Mouse (Mus musculus): ENCODE measurements around the gene Myh10. TPM values are rescaled to one million over a fixed set of nuclear protein-coding genes. Genes with fewer than 3 reads are reported as not detected.

Myh10 gene
- polyA plus RNA-seq, 1 experiment from 2014 or later, result 140 TPM

DNA sequence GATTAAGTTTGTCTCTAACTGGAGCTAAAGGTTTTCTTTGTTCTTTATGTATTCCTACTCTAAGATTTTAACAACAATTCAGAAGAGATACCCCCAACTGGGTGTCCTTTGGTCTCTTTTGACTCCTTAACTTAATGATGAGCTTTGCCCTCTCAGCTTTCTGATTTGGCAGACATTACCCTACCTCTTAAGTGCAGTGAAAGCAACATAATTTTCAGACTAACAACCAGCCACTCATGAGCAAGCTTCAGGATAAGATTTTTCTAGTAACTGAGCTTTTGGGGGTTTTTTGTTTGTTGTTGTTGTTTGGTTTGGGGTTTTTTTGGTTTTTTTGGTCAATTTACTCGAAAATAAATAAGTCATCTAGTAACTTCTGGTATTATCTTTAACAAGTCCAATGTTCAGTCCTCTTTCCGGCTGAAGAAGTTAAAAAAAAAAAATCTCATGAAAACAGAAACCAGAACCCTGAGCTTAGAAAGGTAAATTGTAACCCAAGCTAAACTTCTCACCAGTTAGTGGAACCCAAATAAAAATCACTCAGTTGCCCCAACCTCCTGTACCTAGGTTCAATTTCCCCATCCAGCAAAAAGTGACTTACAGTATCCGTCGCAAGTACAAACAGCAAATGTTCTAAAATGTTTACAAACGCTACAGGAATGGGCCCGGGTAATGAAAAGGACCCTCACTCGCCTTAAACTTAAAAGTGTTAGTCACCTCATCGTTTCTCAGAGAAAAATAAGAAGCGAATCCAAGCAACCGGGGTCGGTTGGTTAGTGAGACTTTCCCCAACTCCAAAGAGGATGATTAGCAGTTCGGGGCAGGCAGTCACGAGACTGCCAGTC lies 160.5 kb downstream of the Myh10 start:
- Histone ChIP-seq H3K4me2 (replicated peaks; ENCODE audit: low read depth, low read length) (peak overlapping the region; percentile 43), H3K36me3 (ENCODE audit: control insufficient read depth, insufficient read depth, low read length) (no peaks in the 10 kb centered on the region), H3K27me3 (ENCODE audit: control insufficient read depth, insufficient read depth, low read length) (no peaks in the 10 kb centered on the region), H3K27ac (ENCODE audit: low read depth, low read length) (peak overlapping the region; percentile 93), H3K9me3 (ENCODE audit: control insufficient read depth, low read length) (no peaks in the 10 kb centered on the region), H3K9ac (ENCODE audit: low read depth, low read length) (peak overlapping the region; percentile 91), H3K4me1 (replicated peaks; ENCODE audit: control insufficient read depth, insufficient read depth, low read length) (no peaks in the 10 kb centered on the region; the same call in 1 of the 2 replicates), H3K4me3 (ENCODE audit: low read depth, low read length) (peak overlapping the region; percentile 97)
- DNase-seq (ENCODE audit: low spot score) (no peak), ATAC-seq (ENCODE audit: low FRiP score) (no peak)
- 7% methylated on average over 13 of the region's 13 CpGs for WGBS

DNA sequence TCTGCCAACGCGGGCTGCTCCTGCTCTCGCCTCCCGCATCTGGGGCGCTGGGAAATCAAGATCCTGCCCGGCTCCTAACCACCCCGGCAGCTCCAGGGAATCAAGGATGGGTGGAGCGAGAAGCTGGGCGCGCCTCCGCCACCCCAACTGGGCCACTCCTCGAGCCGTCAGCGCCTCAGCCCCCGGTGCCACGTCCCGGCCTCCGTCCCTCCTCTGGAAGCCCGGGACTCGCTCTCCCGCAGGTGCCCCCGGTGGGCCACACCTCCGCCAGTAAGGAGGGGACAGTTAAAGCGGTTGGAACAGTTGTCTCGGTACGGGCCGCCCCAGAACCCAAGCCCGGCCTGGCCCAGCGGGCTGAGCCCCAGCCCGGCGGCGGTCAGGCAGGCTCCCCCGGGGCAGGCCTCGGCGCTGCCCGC lies 161.1 kb downstream of the Myh10 start:
- H3K27ac ChIP-seq (ENCODE audit: low read depth, low read length), result peak overlapping the region; percentile 93
- H3K9me3 ChIP-seq (ENCODE audit: control insufficient read depth, low read length), result no peaks in the 10 kb centered on the region
- WGBS, result under 1% methylated on average over 34 of the region's 36 CpGs
- ATAC-seq (ENCODE audit: low FRiP score) (no peak; the same call in 1 of the 2 replicates), DNase-seq (ENCODE audit: low spot score) (no peak)
- peak overlapping the region; percentile 97 for H3K4me3 ChIP-seq (ENCODE audit: low read depth, low read length)
- peak overlapping the region; percentile 43 for H3K4me2 ChIP-seq (replicated peaks; ENCODE audit: low read depth, low read length)
- no peaks in the 10 kb centered on the region for H3K36me3 ChIP-seq (ENCODE audit: control insufficient read depth, insufficient read depth, low read length)
- peak overlapping the region; percentile 91 for H3K9ac ChIP-seq (ENCODE audit: low read depth, low read length)
- no peaks in the 10 kb centered on the region for H3K27me3 ChIP-seq (ENCODE audit: control insufficient read depth, insufficient read depth, low read length)
- H3K4me1 ChIP-seq (replicated peaks; ENCODE audit: control insufficient read depth, insufficient read depth, low read length), result no peaks in the 10 kb centered on the region; the same call in 1 of the 2 replicates

DNA sequence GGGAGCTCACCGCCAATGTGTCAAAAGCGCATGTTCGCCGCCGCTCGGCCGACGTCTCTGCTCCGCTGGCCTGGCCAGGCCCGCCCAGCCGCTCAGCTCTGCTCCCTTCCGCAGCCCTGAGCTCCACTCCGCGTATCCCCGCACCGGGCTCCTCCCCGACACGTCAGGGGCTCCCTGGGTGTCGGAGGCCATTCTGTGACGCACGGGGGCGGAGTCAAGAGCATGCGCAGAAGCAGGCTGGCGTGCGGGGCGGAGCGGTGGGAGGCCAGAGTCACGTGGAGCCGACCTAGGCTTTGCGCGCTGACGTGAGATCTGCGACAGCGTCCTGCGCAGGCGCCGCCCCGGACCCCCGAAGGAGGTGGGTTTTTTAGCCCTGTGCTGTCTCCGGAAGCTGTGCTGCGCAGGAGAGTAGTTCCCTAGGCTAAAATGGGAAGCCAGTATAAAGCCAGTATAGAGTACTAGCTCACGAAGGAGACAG lies 161.6 kb downstream of the Myh10 start:
- Histone ChIP-seq H3K27ac (ENCODE audit: low read depth, low read length) (peak overlapping the region; percentile 93), H3K9me3 (ENCODE audit: control insufficient read depth, low read length) (no peaks in the 10 kb centered on the region), H3K4me2 (replicated peaks; ENCODE audit: low read depth, low read length) (peak overlapping the region; percentile 43), H3K4me1 (replicated peaks; ENCODE audit: control insufficient read depth, insufficient read depth, low read length) (no peaks in the 10 kb centered on the region; the same call in 1 of the 2 replicates), H3K36me3 (ENCODE audit: control insufficient read depth, insufficient read depth, low read length) (no peaks in the 10 kb centered on the region), H3K27me3 (ENCODE audit: control insufficient read depth, insufficient read depth, low read length) (no peaks in the 10 kb centered on the region), H3K4me3 (ENCODE audit: low read depth, low read length) (peak overlapping the region; percentile 97), H3K9ac (ENCODE audit: low read depth, low read length) (peak overlapping the region; percentile 91)
- DNase-seq (ENCODE audit: low spot score), result peak; percentile 100
- under 1% methylated on average over 42 of the region's 42 CpGs for WGBS
- ATAC-seq (ENCODE audit: low FRiP score), result peak; percentile 100

DNA sequence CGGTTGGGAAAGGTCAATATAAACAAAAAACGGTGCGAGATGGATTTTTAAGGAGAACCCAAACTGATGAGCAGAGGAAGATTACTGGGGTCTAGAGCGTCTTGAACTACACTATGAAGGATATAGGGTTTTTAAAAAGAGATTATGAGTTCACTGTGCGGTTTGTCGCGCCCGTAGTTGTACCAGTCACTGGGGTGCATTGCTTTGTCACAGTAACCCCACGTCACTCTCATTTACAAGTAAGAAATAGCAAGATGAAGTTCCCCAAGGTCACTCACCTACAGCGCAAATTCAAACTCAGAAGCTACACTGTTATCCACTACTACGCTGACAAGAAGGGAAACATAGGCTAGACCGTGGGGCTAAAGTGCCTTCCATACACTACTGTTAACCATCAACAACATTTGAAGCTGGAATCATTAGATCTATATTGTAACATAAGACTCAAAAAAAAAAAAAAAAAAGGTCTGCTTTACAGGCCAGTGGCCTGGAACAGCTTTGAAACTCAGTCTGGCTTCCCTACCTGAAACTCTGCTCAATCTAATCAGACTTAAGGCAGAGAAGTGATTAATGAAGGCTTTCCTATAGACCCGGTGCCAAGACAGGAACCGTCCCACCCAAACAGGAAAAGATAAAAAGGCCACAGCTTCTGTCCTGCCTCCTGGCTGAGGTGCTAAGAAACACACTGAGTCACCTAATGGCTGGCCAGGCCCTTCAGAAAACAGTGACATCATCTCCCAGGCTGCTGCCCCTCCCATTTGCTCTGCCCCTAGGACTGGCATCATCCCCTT lies 162.4 kb downstream of the Myh10 start:
- H3K4me1 ChIP-seq (replicated peaks; ENCODE audit: control insufficient read depth, insufficient read depth, low read length), result no peaks in the 10 kb centered on the region; the same call in 1 of the 2 replicates
- 52% methylated on average over 14 of the region's 14 CpGs for WGBS
- peak overlapping the region; percentile 43 for H3K4me2 ChIP-seq (replicated peaks; ENCODE audit: low read depth, low read length)
- H3K27me3 ChIP-seq (ENCODE audit: control insufficient read depth, insufficient read depth, low read length), result no peaks in the 10 kb centered on the region
- H3K4me3 ChIP-seq (ENCODE audit: low read depth, low read length), result peak overlapping the region; percentile 97
- H3K36me3 ChIP-seq (ENCODE audit: control insufficient read depth, insufficient read depth, low read length), result no peaks in the 10 kb centered on the region
- no peak overlapping the region for H3K27ac ChIP-seq (ENCODE audit: low read depth, low read length)
- ATAC-seq (ENCODE audit: low FRiP score) (no peak), DNase-seq (ENCODE audit: low spot score) (no peak)
- no peaks in the 10 kb centered on the region for H3K9me3 ChIP-seq (ENCODE audit: control insufficient read depth, low read length)
- H3K9ac ChIP-seq (ENCODE audit: low read depth, low read length), result peak overlapping the region; percentile 77

DNA sequence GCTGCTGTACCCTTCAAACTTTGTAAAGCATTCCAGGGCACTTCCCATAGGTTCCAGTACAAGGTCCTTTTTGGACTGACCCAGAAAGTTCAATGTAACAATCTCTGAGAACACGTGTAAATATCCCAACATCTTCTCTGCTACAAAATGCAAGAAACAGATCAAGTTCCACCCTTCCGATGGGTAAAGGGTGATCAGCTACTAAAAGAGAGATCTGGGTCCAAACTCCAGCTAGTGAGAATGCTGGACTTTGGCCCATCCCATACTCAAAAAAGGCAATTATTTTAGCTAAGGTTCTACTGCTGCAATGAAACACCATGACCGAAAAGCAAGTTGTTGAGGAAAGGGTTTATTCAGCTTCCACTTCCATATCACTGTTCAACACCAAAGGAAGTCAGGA lies 163.3 kb downstream of the Myh10 start:
- WGBS, result 95% methylated on average over 3 of the region's 3 CpGs
- no peak overlapping the region for H3K4me2 ChIP-seq (replicated peaks; ENCODE audit: low read depth, low read length)
- no peak overlapping the region for H3K27ac ChIP-seq (ENCODE audit: low read depth, low read length)
- H3K4me1 ChIP-seq (replicated peaks; ENCODE audit: control insufficient read depth, insufficient read depth, low read length), result no peaks in the 10 kb centered on the region; the same call in 1 of the 2 replicates
- H3K9ac ChIP-seq (ENCODE audit: low read depth, low read length), result no peak overlapping the region
- H3K27me3 ChIP-seq (ENCODE audit: control insufficient read depth, insufficient read depth, low read length), result no peaks in the 10 kb centered on the region
- DNase-seq (ENCODE audit: low spot score) (no peak), ATAC-seq (ENCODE audit: low FRiP score) (no peak)
- H3K36me3 ChIP-seq (ENCODE audit: control insufficient read depth, insufficient read depth, low read length), result no peaks in the 10 kb centered on the region
- no peak overlapping the region for H3K4me3 ChIP-seq (ENCODE audit: low read depth, low read length)
- H3K9me3 ChIP-seq (ENCODE audit: control insufficient read depth, low read length), result no peaks in the 10 kb centered on the region

DNA sequence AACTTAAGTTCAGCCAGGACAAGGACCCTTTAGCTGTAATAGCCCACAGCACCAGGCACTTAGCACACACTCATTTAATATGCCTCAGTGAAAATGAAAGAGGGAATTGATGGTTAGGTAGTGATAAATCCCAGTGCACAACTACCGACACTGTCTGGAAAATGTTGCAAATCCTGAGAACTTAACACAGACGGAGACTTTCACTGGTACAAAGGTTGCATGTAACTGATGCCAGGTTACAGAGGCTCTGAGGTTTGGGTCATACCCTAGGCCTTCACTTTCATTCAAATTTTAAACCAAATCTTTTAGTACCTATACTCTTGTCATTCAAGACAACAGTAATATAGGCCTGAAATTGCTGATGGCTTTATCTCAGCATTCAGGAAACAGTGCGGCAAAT lies 166.0 kb downstream of the Myh10 start:
- no peak for DNase-seq (ENCODE audit: low spot score)
- 86% methylated on average over 3 of the region's 3 CpGs for WGBS
- ATAC-seq (ENCODE audit: low FRiP score), result no peak
- H3K9me3 ChIP-seq (ENCODE audit: control insufficient read depth, low read length), result no peaks in the 10 kb centered on the region
- H3K4me2 ChIP-seq (replicated peaks; ENCODE audit: low read depth, low read length), result no peak overlapping the region
- H3K4me3 ChIP-seq (ENCODE audit: low read depth, low read length), result no peak overlapping the region
- H3K9ac ChIP-seq (ENCODE audit: low read depth, low read length), result no peak overlapping the region
- no peaks in the 10 kb centered on the region for H3K36me3 ChIP-seq (ENCODE audit: control insufficient read depth, insufficient read depth, low read length)
- no peak overlapping the region for H3K27ac ChIP-seq (ENCODE audit: low read depth, low read length)
- H3K4me1 ChIP-seq (replicated peaks; ENCODE audit: control insufficient read depth, insufficient read depth, low read length), result no peaks in the 10 kb centered on the region; the same call in 1 of the 2 replicates
- H3K27me3 ChIP-seq (ENCODE audit: control insufficient read depth, insufficient read depth, low read length), result no peaks in the 10 kb centered on the region

DNA sequence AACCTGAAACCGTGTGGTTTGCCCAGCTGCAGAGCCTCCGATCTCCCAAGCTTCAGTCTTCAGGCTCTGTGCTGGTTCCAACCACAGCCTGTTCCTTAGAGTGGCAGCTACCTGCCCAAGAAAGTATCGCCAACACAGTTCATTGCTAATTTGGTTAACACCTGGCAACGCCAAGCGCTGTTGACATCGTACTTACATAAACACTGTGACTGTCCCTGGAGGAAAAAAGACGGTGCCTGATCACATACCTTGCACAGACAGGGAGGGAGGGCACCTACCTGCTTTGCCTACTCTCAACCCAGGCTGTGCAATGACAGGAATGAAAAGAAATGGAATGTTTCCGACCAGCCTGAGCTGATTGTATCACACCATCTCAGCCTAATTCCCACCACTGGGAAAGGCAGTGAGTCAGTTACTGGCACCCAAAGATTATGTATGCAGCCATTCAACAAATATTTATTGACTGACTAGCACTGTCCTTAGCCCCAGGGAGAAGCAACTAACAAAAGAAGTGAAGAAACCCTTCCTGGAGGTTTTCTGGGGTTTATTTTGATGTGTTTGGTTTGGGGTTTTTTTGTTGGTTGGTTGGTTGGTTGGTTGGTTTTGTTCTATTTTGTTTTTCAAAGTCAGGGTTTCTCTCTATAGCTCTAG lies 168.7 kb downstream of the Myh10 start:
- no peak overlapping the region for H3K9ac ChIP-seq (ENCODE audit: low read depth, low read length)
- no peak overlapping the region for H3K27ac ChIP-seq (ENCODE audit: low read depth, low read length)
- DNase-seq (ENCODE audit: low spot score), result no peak
- WGBS, result 84% methylated on average over 8 of the region's 8 CpGs
- H3K9me3 ChIP-seq (ENCODE audit: control insufficient read depth, low read length), result no peaks in the 10 kb centered on the region
- H3K4me3 ChIP-seq (ENCODE audit: low read depth, low read length), result no peak overlapping the region
- no peaks in the 10 kb centered on the region for H3K4me1 ChIP-seq (replicated peaks; ENCODE audit: control insufficient read depth, insufficient read depth, low read length)
- no peak for ATAC-seq (ENCODE audit: low FRiP score)
- no peak overlapping the region for H3K4me2 ChIP-seq (replicated peaks; ENCODE audit: low read depth, low read length)
- H3K27me3 ChIP-seq (ENCODE audit: control insufficient read depth, insufficient read depth, low read length), result no peaks in the 10 kb centered on the region
- no peaks in the 10 kb centered on the region for H3K36me3 ChIP-seq (ENCODE audit: control insufficient read depth, insufficient read depth, low read length)

DNA sequence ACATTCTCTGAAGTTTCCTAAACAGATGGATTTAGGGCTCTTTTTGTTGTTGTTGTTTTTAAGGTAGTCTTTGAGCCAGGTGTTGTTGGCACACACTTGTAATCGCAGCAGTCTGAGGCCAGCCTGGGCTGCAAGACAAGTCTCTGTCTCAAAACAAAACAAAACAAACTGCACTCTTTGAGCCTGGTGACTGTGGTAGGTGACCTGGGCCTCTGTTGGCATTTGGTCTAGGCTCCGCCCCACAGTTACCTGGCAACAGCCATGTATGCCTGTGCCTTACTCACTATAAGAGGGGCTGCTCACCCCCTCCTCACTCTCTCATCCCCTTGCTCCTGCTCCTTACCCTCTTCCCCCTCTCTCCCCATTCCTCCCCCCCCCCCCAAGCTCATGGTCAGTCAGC lies 170.9 kb downstream of the Myh10 start:
- DNase-seq (ENCODE audit: low spot score), result no peak
- no peak overlapping the region for H3K9ac ChIP-seq (ENCODE audit: low read depth, low read length)

More for the DNA sequence above, 170.9 kb downstream of the Myh10 start:
- Histone ChIP-seq H3K4me3 (ENCODE audit: low read depth, low read length) (no peak overlapping the region), H3K27ac (ENCODE audit: low read depth, low read length) (no peak overlapping the region), H3K27me3 (ENCODE audit: control insufficient read depth, insufficient read depth, low read length) (no peaks in the 10 kb centered on the region), H3K36me3 (ENCODE audit: control insufficient read depth, insufficient read depth, low read length) (no peaks in the 10 kb centered on the region), H3K4me2 (replicated peaks; ENCODE audit: low read depth, low read length) (no peak overlapping the region), H3K4me1 (replicated peaks; ENCODE audit: control insufficient read depth, insufficient read depth, low read length) (no peaks in the 10 kb centered on the region), H3K9me3 (ENCODE audit: control insufficient read depth, low read length) (no peaks in the 10 kb centered on the region)
- ATAC-seq (ENCODE audit: low FRiP score), result no peak
- 75% methylated on average over 2 of the region's 2 CpGs for WGBS
